Mouse (Mus musculus) cortical plate, adult 2 months (tissue): ENCODE measurements around the gene 1600014C10Rik. TPM values are rescaled to one million over a fixed set of nuclear protein-coding genes. Genes with fewer than 3 reads are reported as not detected.

Source experiments
- H3K27ac ChIP-seq: fragments of 200-500 bp; 2 replicates; pipeline ENCODE4 v1.5.1; 2012; ENCODE audit warnings: low read length, control low read depth, inconsistent platforms; ENCODE audit not compliant: insufficient read depth
- H3K4me1 ChIP-seq: fragments of 200-500 bp; 2 replicates; pipeline ENCODE4 v1.6.1; 2011; ENCODE audit warnings: low read length; ENCODE audit not compliant: control insufficient read depth, insufficient read depth
- H3K4me3 ChIP-seq: fragments of 200-500 bp; 2 replicates; pipeline ENCODE4 v1.5.1; 2011; ENCODE audit warnings: mild to moderate bottlenecking, low read length, control low read depth; ENCODE audit not compliant: insufficient read depth
- CTCF ChIP-seq: fragments of 200-500 bp; IDR thresholded peaks from 2 replicates; pipeline ENCODE4 v1.5.1; 2011; ENCODE audit warnings: mild to moderate bottlenecking, control low read depth, low read length; ENCODE audit not compliant: insufficient read depth; ENCODE audit errors: extremely low read depth
- POLR2A ChIP-seq: fragments of 200-500 bp; IDR thresholded peaks from 2 replicates; pipeline ENCODE4 v1.6.1; 2011; ENCODE audit warnings: mild to moderate bottlenecking, low read length, control low read depth; ENCODE audit not compliant: insufficient read depth; ENCODE audit errors: extremely low read depth
- polyA plus RNA-seq: library from polyadenylated mRNA; depleted of rRNA; stranded (reverse); fragments of >200 nt; gene quantifications from 2 replicates; pipeline ENCODE4 v1.2.3, GENCODE M21; 2012

Gene 1600014C10Rik
- polyA plus RNA-seq, 1 experiment = 24.8 TPM

DNA sequence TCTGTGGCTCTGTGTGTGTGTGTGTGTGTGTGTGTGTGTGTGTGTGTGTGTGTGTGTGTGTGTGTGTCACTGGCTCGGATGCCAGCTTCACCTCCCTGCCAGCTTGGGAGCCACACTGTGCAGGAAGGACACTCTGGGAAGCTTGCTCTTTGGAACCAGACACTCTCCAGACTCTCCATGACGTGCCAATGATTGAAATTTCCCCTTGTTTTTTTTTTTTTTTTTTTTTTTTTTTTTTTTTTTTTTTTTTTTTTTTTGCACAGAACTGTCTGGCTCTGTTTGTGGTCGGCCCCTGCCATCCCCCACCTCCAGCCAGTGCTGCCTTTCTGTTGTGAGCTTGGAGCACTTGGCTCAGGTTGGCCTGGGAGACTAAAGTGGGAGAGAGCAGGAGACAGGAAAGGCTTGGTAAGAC is 29.6 kb downstream of the 1600014C10Rik start:
- Histone ChIP-seq H3K27ac (no peak overlapping the region), H3K4me3 (no peak overlapping the region)
- no peak for TF ChIP-seq CTCF
- no peak for TF ChIP-seq POLR2A

DNA sequence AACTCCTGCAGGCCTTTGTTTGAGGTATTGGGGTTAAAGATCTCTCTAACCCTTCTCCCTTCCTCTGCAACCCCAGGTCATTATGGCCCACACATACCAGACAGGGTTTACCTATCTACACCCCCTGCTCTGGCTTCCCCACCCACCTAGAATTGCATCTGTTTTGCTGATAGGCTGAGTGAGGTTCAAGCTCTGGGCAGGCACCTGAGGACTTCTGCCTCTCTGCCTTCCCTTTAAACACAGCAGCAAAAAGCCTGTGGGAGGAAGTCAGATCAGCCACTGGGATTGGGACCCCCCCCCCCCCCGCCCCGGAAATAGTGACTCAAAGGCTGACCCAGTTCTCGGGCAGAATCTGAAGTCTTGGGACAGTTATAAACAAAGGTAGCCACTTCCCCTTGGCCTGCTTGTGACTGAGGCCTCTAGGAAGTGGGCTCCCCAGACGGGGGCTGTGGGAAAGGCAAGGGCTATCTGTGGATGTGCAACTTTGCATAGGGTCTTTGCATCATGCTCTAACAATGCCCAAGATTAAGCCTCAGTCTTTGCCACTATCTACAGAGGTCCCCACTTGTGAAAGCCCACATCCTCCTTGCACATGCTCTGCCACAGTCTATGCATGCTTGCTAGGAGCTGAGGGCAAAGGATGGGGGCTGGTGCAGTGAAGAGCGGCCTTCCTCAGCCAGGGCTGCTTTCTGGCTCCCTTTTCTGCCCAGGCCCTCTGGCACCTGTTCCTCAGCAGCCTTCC is 31.6 kb downstream of the 1600014C10Rik start:
- TF ChIP-seq CTCF (no peak), POLR2A (no peak)
- Histone ChIP-seq H3K4me1 (no peaks in the 10 kb centered on the region; the same call in 1 of the 2 replicates), H3K27ac (no peak overlapping the region), H3K4me3 (no peak overlapping the region)

More for the DNA sequence above, 29.6 kb downstream of the 1600014C10Rik start:
- no peaks in the 10 kb centered on the region; the same call in 1 of the 2 replicates for H3K4me1 ChIP-seq

GRCm38 (mm10) chr7:38215281-38215680 is 32.3 kb downstream of the 1600014C10Rik start:
- no peaks in the 10 kb centered on the region; the same call in 1 of the 2 replicates for H3K4me1 ChIP-seq
- TF ChIP-seq POLR2A (no peak), CTCF (no peak)
- H3K27ac ChIP-seq = no peak overlapping the region

GRCm38 (mm10) chr7:38215697-38216096 is 32.7 kb downstream of the 1600014C10Rik start:
- H3K4me1 ChIP-seq = no peaks in the 10 kb centered on the region; the same call in 1 of the 2 replicates
- H3K4me3 ChIP-seq = no peak overlapping the region
- no peak for TF ChIP-seq CTCF
- TF ChIP-seq POLR2A = no peak
- H3K27ac ChIP-seq = no peak overlapping the region

More at GRCm38 (mm10) chr7:38215281-38215680, 32.3 kb downstream of the 1600014C10Rik start:
- no peak overlapping the region for H3K4me3 ChIP-seq

GRCm38 (mm10) chr7:38217417-38218171 is 34.6 kb downstream of the 1600014C10Rik start:
- TF ChIP-seq POLR2A = no peak
- no peak for TF ChIP-seq CTCF
- peak overlapping the region; percentile 86 for H3K27ac ChIP-seq
- no peaks in the 10 kb centered on the region; the same call in 1 of the 2 replicates for H3K4me1 ChIP-seq

DNA sequence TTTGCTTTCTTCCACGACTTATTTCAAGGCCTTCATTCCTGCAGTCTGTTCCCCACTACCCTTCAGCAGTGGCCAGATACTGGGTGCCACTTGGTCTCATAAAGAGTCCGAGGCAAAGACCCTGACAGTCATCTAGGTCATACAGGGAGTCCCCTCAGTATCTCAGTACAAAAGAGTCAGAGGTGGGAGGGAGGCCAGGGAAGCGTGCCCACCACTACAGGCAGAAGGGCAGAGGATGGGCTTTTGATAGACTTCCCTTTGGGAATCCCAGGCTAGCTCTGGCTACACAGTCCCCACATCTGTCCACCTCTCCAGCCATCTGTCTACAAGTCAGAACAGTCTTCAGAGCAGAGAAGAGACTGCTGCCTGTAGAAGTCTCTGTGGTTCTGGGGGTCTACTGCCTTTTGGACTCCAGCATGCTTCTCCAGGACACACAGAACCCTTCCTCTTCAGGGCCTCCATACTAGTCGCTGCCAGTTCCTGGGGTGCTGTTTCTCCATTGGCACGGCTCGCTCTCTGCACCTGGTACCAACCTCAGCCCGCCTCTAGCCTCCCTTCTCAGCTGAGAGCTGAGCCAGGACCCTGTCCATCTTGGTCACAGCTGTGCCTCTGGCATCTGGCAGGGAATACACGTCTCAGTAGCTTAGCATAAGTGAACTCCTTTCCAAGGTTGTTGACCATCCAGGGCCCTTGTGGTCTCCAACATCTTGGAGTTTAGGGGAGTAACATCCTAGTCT is 35.8 kb downstream of the 1600014C10Rik start:
- TF ChIP-seq POLR2A (no peak), CTCF (no peak)
- Histone ChIP-seq H3K4me3 (no peak overlapping the region), H3K27ac (peak overlapping the region; percentile 33; the same call in 1 of the 2 replicates), H3K4me1 (no peaks in the 10 kb centered on the region; the same call in 1 of the 2 replicates)

More at GRCm38 (mm10) chr7:38217417-38218171, 34.6 kb downstream of the 1600014C10Rik start:
- H3K4me3 ChIP-seq = no peak overlapping the region

DNA sequence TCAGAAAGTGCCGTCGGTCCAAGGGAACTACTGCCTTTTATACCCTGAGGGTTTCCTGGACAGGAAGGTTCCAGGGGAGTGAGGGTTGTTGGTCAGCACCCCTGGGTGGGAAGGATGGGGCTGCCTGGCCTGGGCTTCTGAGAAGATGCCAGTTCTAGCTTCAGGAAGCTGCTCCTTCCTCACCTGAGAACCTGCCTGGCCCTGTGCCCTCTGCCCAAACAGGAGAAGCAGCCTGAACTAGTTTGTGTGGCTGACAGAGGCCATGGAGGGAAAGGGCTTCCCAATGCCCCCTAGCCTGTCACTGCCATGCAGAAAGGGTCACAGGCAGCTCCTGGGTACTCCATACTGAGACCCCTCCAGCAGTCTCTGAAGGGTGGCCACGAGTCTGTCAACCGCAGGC is 36.5 kb downstream of the 1600014C10Rik start:
- no peaks in the 10 kb centered on the region; the same call in 1 of the 2 replicates for H3K4me1 ChIP-seq
- no peak overlapping the region; the same call in 1 of the 2 replicates for H3K27ac ChIP-seq
- no peak overlapping the region for H3K4me3 ChIP-seq
- no peak for TF ChIP-seq CTCF
- TF ChIP-seq POLR2A = no peak

DNA sequence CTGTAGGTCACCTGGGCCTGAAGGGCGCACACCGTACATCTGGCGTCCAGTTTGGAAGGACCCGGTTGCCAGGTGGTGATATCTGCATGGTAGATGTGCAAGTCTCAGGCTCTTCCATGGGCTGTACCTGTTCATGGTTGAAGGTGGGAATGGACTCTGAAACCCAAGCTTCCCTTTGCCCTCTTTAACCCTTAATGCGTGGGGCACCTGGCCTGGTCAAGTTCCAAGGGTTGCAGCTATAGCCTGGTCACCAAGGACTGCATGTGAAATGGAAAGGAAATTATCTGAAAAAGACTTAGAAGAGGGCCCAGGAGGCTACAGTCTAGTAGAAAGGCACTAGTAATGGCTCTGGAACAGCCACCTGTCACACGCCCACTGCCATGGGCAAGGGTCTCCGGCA is 37.8 kb downstream of the 1600014C10Rik start:
- Histone ChIP-seq H3K4me3 (no peak overlapping the region), H3K4me1 (no peaks in the 10 kb centered on the region), H3K27ac (no peak overlapping the region)
- TF ChIP-seq POLR2A (no peak), CTCF (no peak)
